Mouse (Mus musculus) gastrocnemius, adult 8-10 months (tissue): ENCODE data around the gene Romo1. TPM values are rescaled to one million over a fixed set of nuclear protein-coding genes. Genes with fewer than 3 reads are reported as not detected.
"Not testable (repeated sequence)": the region's sequence is repeated elsewhere in the genome, so short reads cannot be mapped to it uniquely, and the experiment has no call there.

Source experiments
- DNase-seq, 2 experiments: peaks; one replicate each; pipeline ENCODE4 v3.0.0; 2022; ENCODE audit warnings: low spot score in 2 of 2
- total RNA-seq, 4 experiments: library from RNA; stranded (reverse); gene quantifications; 2 replicates each; pipeline ENCODE4 v1.2.4; 2022

The Romo1 gene
- 100 to 1,000 TPM; 192 to 289 (median 265) TPM for total RNA-seq

GRCm38 (mm10) chr2:156143953-156144724, at the start of gene Romo1, which contains the start of gene Nfs1:
TSS of gene Romo1 (plus strand) at chr2:156144039.
TSS of gene Nfs1 (minus strand) at chr2:156144186.
- DNase-seq, result peak; percentile 78 to 84

GRCm38 (mm10) chr2:156110627-156111357, 33.0 kb upstream of the Romo1 start:
- DNase-seq, result no peak

GRCm38 (mm10) chr2:156111358-156112079, 32.3 kb upstream of the Romo1 start, which contains the start of the genes Cpne1 and Rbm12:
TSS of gene Cpne1 (minus strand) at chr2:156111965.
TSS of gene Rbm12 (minus strand) at chr2:156111978.
- peak; percentile 77 to 83 for DNase-seq

- DNase-seq, result not testable (repeated sequence)
These were observed 31.8 kb upstream of the Romo1 start for GRCm38 (mm10) chr2:156112080-156112423.

GRCm38 (mm10) chr2:156119566-156119965, 24.3 kb upstream of the Romo1 start:
- no peak for DNase-seq

- DNase-seq, result no peak
These were observed 20.1 kb upstream of the Romo1 start for GRCm38 (mm10) chr2:156123731-156124130.

GRCm38 (mm10) chr2:156126992-156127391, 16.8 kb upstream of the Romo1 start, which contains the start of gene Gm28036:
TSS of gene Gm28036 (minus strand) at chr2:156127092.
- no peak for DNase-seq

DNA sequence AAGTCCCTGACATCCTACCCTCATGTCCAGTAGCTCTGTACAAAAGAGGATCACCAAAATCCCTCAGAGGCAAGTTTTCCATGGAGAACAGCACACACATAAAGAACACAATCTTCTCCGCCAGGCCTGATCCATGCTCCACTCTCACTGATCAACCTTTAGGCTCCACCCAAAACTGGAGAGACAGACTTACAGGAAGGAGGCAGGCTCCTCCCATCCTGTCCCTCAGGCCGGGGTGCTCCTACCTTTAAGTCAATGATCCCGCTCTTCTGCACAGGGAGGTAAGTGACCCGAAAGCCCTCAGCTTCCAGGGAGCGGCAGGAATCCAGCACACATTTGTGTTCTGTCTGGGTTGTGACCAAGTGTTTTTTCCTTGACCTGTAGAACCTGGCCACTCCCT, 9.7 kb upstream of the Romo1 start:
- DNase-seq, result no peak

GRCm38 (mm10) chr2:156135695-156136094, 8.1 kb upstream of the Romo1 start:
- no peak for DNase-seq

- no peak for DNase-seq
These were observed 1.0 kb upstream of the Romo1 start for GRCm38 (mm10) chr2:156142820-156143219.

GRCm38 (mm10) chr2:156143367-156143766, 472 bp upstream of the Romo1 start:
- no peak for DNase-seq

- no peak for DNase-seq
These were observed 1.8 kb downstream of the Romo1 start for GRCm38 (mm10) chr2:156145486-156146130.

DNA sequence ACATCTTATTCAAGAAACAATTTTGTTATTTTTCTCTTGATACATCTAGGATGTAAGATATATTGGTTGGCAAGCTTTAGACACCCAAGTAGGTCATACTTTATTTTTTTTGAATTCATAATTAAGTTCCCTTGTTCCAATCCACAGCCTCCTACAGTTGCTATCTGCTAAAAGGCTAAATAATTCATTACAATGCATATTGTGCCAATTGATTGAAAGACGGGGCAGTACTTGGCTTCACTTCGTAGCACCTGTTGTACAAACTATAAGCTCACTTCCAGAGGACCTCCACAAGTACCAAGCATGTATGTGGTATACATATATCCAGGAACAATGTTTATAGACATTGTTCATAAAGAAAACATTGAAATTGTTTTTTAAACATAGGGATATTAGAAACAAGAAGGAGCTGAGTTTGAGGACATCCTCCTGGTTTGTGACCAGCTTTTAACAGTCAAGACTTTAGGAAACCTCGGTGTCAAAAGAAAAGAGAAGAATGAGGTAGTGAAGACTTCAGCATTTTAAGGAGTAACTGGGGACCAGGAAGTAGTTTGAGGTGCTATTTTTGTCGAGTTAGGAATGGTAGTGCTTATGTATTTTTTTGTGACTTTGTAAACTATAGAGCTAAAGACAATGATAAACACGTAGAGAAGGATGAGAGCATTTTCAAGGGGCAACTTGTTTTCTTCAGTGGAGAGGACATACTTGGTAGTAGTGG, 2.6 kb downstream of the Romo1 start:
- DNase-seq, result no peak

GRCm38 (mm10) chr2:156147316-156147915, 3.6 kb downstream of the Romo1 start:
- DNase-seq, result no peak

DNA sequence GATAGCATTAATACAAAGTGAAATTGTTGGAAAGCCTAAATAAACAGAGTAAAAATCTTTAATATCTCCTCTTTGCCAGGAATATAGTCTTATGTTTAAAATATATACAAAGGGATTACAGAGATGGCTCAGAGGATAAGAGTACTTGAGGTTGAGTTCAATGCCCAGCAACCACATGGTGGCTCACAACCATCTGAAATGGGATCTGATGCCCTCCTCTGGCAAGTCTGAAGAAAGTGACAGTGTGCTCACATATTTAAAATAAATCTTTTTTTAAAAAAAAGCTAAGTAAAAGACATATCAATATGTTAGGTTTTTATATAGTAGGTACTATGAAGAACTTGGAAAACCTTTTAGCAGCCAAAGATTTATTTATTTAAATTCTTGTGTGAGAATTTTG, 7.7 kb downstream of the Romo1 start:
- DNase-seq, result no peak

DNA sequence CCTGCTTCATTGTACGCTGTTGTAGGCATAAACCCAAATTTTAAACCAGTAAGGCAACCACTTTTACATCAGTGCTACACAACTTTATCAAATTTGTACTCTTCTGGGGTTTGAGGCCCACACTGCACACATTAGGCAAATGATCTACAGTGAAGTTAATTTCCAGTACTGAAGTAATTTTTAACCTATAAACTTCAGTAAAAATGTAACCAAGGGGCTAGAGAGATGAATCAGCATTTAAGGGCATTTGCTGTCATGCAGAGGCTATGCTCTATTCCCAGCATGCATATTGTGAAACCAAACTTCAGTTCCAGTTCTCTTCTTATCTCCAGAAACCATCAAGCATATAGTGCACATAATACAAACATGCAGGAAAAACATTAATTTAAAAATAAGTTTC, 21.6 kb downstream of the Romo1 start:
- DNase-seq, result no peak

GRCm38 (mm10) chr2:156166557-156166956, 22.7 kb downstream of the Romo1 start:
- no peak for DNase-seq

DNA sequence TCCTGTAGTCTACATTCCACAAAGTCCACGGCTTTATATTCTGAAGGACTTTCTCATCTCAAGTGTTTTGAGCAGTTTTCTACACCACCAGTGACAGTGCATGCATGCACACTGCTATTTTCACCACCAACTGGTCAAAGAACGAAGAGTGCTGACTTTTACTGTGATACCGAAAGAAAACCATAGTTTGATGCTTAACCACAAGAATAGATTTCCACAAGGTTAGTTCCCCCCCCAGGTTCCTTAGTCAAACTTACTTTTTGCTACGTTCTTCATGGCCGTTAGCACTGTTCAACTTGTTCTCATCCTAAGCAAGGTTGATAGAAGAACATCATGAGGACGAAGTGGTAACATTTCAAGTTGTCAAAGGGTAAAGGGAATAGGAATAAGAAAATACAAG, 33.2 kb downstream of the Romo1 start:
- DNase-seq, result no peak

- no peak for DNase-seq
These were observed 33.8 kb downstream of the Romo1 start for GRCm38 (mm10) chr2:156177651-156178050.
